Mouse (Mus musculus) kidney, adult 11 months (tissue): Measurements from ENCODE around the gene Arpc2.

Source experiments
- DNase-seq: peaks from one replicate; pipeline ENCODE4 v3.0.0; 2022

Arpc2 gene

GRCm38 (mm10) chr1:74284543-74285160, 48.8 kb downstream of the Arpc2 start, which contains the start of the genes Aamp and Pnkd:
Gene Aamp, minus strand, starts transcription at chr1:74284738.
Gene Pnkd, plus strand, starts transcription at chr1:74284930.
- DNase-seq, result peak; percentile 100

GRCm38 (mm10) chr1:74285212-74286010, 49.5 kb downstream of the Arpc2 start:
- DNase-seq, result no peak

- peak; percentile 46 for DNase-seq
Observed at GRCm38 (mm10) chr1:74286869-74287607, 51.2 kb downstream of the Arpc2 start.

GRCm38 (mm10) chr1:74288327-74288726, 52.4 kb downstream of the Arpc2 start:
- no peak for DNase-seq

- DNase-seq, result no peak
Observed at GRCm38 (mm10) chr1:74289248-74289647, 53.4 kb downstream of the Arpc2 start.

- DNase-seq, result no peak
Observed at GRCm38 (mm10) chr1:74289740-74290139, 53.9 kb downstream of the Arpc2 start.

- no peak for DNase-seq
Observed at GRCm38 (mm10) chr1:74290141-74290540, 54.3 kb downstream of the Arpc2 start.

GRCm38 (mm10) chr1:74292331-74293020, 56.6 kb downstream of the Arpc2 start:
- DNase-seq, result no peak

- no peak for DNase-seq
Observed at GRCm38 (mm10) chr1:74293306-74293960, 57.5 kb downstream of the Arpc2 start.

- no peak for DNase-seq
Observed at GRCm38 (mm10) chr1:74294090-74294643, 58.3 kb downstream of the Arpc2 start.

GRCm38 (mm10) chr1:74294733-74295455, 59.0 kb downstream of the Arpc2 start:
- no peak for DNase-seq

GRCm38 (mm10) chr1:74295456-74296171, 59.7 kb downstream of the Arpc2 start:
- DNase-seq, result peak; percentile 91

GRCm38 (mm10) chr1:74296477-74296876, 60.6 kb downstream of the Arpc2 start:
- DNase-seq, result no peak

GRCm38 (mm10) chr1:74297269-74297668, 61.4 kb downstream of the Arpc2 start:
- no peak for DNase-seq

GRCm38 (mm10) chr1:74298157-74298750, 62.4 kb downstream of the Arpc2 start:
- no peak for DNase-seq

GRCm38 (mm10) chr1:74298996-74299395, 63.1 kb downstream of the Arpc2 start:
- DNase-seq, result no peak

GRCm38 (mm10) chr1:74300347-74301110, 64.6 kb downstream of the Arpc2 start:
- no peak for DNase-seq

- DNase-seq, result no peak
Observed at GRCm38 (mm10) chr1:74302229-74302628, 66.3 kb downstream of the Arpc2 start.

GRCm38 (mm10) chr1:74302835-74303234, 67.0 kb downstream of the Arpc2 start:
- DNase-seq, result no peak
